Mouse (Mus musculus) kidney, postnatal 14 days (tissue): ENCODE data around the gene Thap12.

Source experiments
- DNase-seq: peaks from one replicate; pipeline ENCODE4 v3.0.0; 2022; ENCODE audit warnings: mixed read lengths

The Thap12 gene

GRCm38 (mm10) chr7:98702283-98703240 lies at the start of gene Thap12:
TSS of gene Thap12 (plus strand) at chr7:98703103.
- DNase-seq, result peak; percentile 100

GRCm38 (mm10) chr7:98655681-98656530 lies 47.0 kb upstream of the Thap12 start:
- DNase-seq, result peak; percentile 85

GRCm38 (mm10) chr7:98656531-98657221 lies 46.2 kb upstream of the Thap12 start, which contains the start of gene Emsy:
TSS of gene Emsy (minus strand) at chr7:98656783.
- peak; percentile 96 for DNase-seq

GRCm38 (mm10) chr7:98665166-98665565 lies 37.7 kb upstream of the Thap12 start:
- no peak for DNase-seq

GRCm38 (mm10) chr7:98665726-98666125 lies 37.2 kb upstream of the Thap12 start:
- DNase-seq, result no peak

- DNase-seq, result no peak
These were observed 34.8 kb upstream of the Thap12 start for GRCm38 (mm10) chr7:98667956-98668746.

GRCm38 (mm10) chr7:98670831-98671230 lies 32.1 kb upstream of the Thap12 start:
- DNase-seq, result no peak

- DNase-seq, result peak; percentile 48
These were observed 31.5 kb upstream of the Thap12 start for GRCm38 (mm10) chr7:98671416-98671815.

GRCm38 (mm10) chr7:98672241-98672955 lies 30.5 kb upstream of the Thap12 start:
- DNase-seq, result no peak

- no peak for DNase-seq
These were observed 28.6 kb upstream of the Thap12 start for GRCm38 (mm10) chr7:98674344-98674743.

- no peak for DNase-seq
These were observed 25.4 kb upstream of the Thap12 start for GRCm38 (mm10) chr7:98677511-98677910.

- peak; percentile 57 for DNase-seq
These were observed 24.5 kb upstream of the Thap12 start for GRCm38 (mm10) chr7:98678441-98678840.

GRCm38 (mm10) chr7:98680691-98681090 lies 22.2 kb upstream of the Thap12 start:
- DNase-seq, result no peak

- DNase-seq, result no peak
These were observed 20.1 kb upstream of the Thap12 start for GRCm38 (mm10) chr7:98682821-98683220.

- peak; percentile 64 for DNase-seq
These were observed 17.0 kb upstream of the Thap12 start for GRCm38 (mm10) chr7:98685895-98686294.

GRCm38 (mm10) chr7:98690126-98690525 lies 12.8 kb upstream of the Thap12 start:
- no peak for DNase-seq

- no peak for DNase-seq
These were observed 12.1 kb upstream of the Thap12 start for GRCm38 (mm10) chr7:98690831-98691230.

GRCm38 (mm10) chr7:98692761-98693546 lies 9.9 kb upstream of the Thap12 start:
- DNase-seq, result peak; percentile 73

- no peak for DNase-seq
These were observed 8.9 kb upstream of the Thap12 start for GRCm38 (mm10) chr7:98694046-98694445.

- DNase-seq, result peak; percentile 31
These were observed 5.4 kb upstream of the Thap12 start for GRCm38 (mm10) chr7:98697496-98697895.
